Mouse (Mus musculus): ENCODE measurements at regions not wholly inside any gene's neighbourhood (a gene's known extent, or its start where the extent isn't known, plus 50 kb on each side); places are given as distances from the start of the nearest gene placed in this dataset.

GRCm38 (mm10) chr1:73411452-73411851, 395.7 kb upstream of the Tnp1 start:
- no peak for DNase-seq

- no peak for DNase-seq
These were observed 383.5 kb upstream of the Tnp1 start for GRCm38 (mm10) chr1:73399178-73399577.

- no peak for DNase-seq
These were observed 379.3 kb upstream of the Tnp1 start for GRCm38 (mm10) chr1:73395034-73395433.

GRCm38 (mm10) chr1:73394466-73394865, 378.8 kb upstream of the Tnp1 start:
- DNase-seq: no peak

- no peak for DNase-seq
These were observed 376.4 kb upstream of the Tnp1 start for GRCm38 (mm10) chr1:73392077-73392476.

GRCm38 (mm10) chr1:73389976-73390375, 374.3 kb upstream of the Tnp1 start:
- DNase-seq: no peak

GRCm38 (mm10) chr1:73389174-73389573, 373.5 kb upstream of the Tnp1 start:
- DNase-seq: no peak

- no peak for DNase-seq
These were observed 365.9 kb upstream of the Tnp1 start for GRCm38 (mm10) chr1:73381578-73381977.

GRCm38 (mm10) chr1:73374531-73375375, 359.0 kb upstream of the Tnp1 start:
- DNase-seq: no peak

- DNase-seq: no peak
These were observed 352.5 kb upstream of the Tnp1 start for GRCm38 (mm10) chr1:73368222-73368621.

- DNase-seq: no peak
These were observed 350.1 kb upstream of the Tnp1 start for GRCm38 (mm10) chr1:73365842-73366241.

- DNase-seq: no peak
These were observed 348.6 kb upstream of the Tnp1 start for GRCm38 (mm10) chr1:73364300-73364683.

- DNase-seq: no peak
These were observed 348.0 kb upstream of the Tnp1 start for GRCm38 (mm10) chr1:73363549-73364299.

GRCm38 (mm10) chr1:73362122-73362521, 346.4 kb upstream of the Tnp1 start:
- DNase-seq: no peak

- no peak for DNase-seq
These were observed 345.6 kb upstream of the Tnp1 start for GRCm38 (mm10) chr1:73361300-73361699.

- DNase-seq: no peak
These were observed 338.7 kb upstream of the Tnp1 start for GRCm38 (mm10) chr1:73354447-73354846.

GRCm38 (mm10) chr1:73348476-73348875, 332.8 kb upstream of the Tnp1 start:
- no peak for DNase-seq

- DNase-seq: no peak
These were observed 328.9 kb upstream of the Tnp1 start for GRCm38 (mm10) chr1:73344587-73344986.

GRCm38 (mm10) chr1:73341911-73342310, 326.2 kb upstream of the Tnp1 start:
- DNase-seq: no peak

GRCm38 (mm10) chr1:73337401-73337800, 321.7 kb upstream of the Tnp1 start:
- no peak for DNase-seq

GRCm38 (mm10) chr1:73309556-73309955, 293.8 kb upstream of the Tnp1 start:
- no peak for DNase-seq

- DNase-seq: no peak
These were observed 292.7 kb upstream of the Tnp1 start for GRCm38 (mm10) chr1:73308420-73308819.

GRCm38 (mm10) chr1:73307194-73307593, 291.5 kb upstream of the Tnp1 start:
- DNase-seq: no peak

- DNase-seq: no peak
These were observed 284.4 kb upstream of the Tnp1 start for GRCm38 (mm10) chr1:73299978-73300688.

Data from layer of hippocampus, adult 9-11 months (tissue).